Mouse (Mus musculus): ENCODE results near the gene Dok5.

- TF ChIP-seq POLR2A (IDR thresholded peaks at IDR 0.05; ENCODE audit: control insufficient read depth, low read depth, low read length) = no peak
- no peak for TF ChIP-seq CTCF (IDR thresholded peaks at IDR 0.05; ENCODE audit: control insufficient read depth, insufficient read depth, insufficient replicate concordance, low read depth, low read length)
Observed at GRCm38 (mm10) chr2:170855210-170855609, 123.6 kb downstream of the Dok5 start.
